Mouse (Mus musculus) cerebellum, adult 2 months (tissue): Measurements from ENCODE around the gene Grm1.

Experiments used
- CTCF ChIP-seq: fragments of 200-500 bp; IDR thresholded peaks from 2 replicates; pipeline ENCODE4 v1.5.1; 2011; ENCODE audit warnings: low read depth, mild to moderate bottlenecking, control low read depth, low read length, moderate library complexity, borderline replicate concordance; ENCODE audit not compliant: insufficient read depth
- POLR2A ChIP-seq: fragments of 200-500 bp; IDR thresholded peaks from 2 replicates; pipeline ENCODE4 v1.6.1; 2011; ENCODE audit warnings: low read length, control low read depth, borderline replicate concordance; ENCODE audit not compliant: insufficient read depth

- TF ChIP-seq POLR2A (no peak), CTCF (no peak)
Observed at GRCm38 (mm10) chr10:10870271-10870670, 211.9 kb downstream of the Grm1 start.
